Mouse (Mus musculus) urinary bladder, postnatal 14 days (tissue): ENCODE measurements at regions not wholly inside any gene's neighbourhood (a gene's known extent, or its start where the extent isn't known, plus 50 kb on each side); places are given as distances from the start of the nearest gene placed in this dataset.
"Not testable (repeated sequence)": the region's sequence is repeated elsewhere in the genome, so short reads cannot be mapped to it uniquely, and the experiment has no call there.

ENCODE experiments used
- DNase-seq: peaks from one replicate; pipeline ENCODE4 v3.0.0; 2021; ENCODE audit warnings: low spot score

DNA sequence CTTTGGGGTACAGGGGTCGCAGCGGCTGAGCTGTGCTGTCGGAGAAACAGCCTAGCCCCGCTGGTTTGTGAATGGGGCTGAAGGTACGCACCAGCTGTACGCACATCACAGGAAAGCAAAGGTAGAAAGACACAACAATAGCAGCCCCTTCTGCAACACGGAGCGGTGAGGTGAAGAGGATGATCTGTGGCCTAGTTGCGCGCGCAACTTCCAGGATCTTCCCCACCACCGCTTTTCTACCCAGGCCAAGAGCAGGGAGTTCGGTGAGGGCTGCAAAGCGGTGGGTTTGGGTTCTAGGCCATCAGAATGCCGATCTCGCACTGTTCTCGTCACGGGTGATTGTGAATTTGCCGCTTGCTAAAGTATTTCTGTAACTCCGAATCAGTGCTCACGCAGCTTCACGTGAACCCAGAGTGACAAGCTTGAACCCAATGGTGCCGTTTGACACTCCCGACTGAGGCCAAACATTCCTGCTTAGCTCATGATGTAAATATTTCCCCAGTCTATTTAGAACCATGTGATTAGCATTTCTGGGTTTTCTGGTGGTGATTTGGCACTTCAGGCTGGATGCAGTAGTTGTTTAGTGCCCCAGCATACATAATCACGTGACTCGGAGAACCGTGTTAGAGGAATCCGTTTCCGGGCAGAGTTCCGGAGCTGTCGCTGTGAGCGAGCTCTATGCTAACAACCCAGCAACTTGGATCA, 54.7 kb downstream of the Cryaa start:
- no peak for DNase-seq

DNA sequence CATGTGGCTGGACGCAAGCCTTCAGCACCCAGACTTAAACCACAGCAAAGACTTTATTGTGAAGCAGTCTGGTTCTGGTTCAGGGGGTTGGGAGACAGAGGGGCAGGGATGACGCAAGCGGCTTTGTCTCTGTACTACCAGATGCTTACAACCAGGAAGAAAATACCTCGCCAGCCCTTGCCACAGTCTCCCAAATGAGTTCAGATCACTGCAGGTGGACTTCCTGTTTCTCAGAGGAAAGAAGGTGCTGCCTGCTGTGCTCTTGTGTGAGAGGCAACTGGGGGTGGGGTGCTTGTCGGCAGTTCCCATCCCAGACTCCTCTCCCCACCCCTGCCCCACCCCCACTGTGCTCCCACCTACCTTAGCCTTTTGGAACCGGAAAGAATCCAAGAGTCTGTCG, 56.9 kb downstream of the Cryaa start:
- no peak for DNase-seq

DNA sequence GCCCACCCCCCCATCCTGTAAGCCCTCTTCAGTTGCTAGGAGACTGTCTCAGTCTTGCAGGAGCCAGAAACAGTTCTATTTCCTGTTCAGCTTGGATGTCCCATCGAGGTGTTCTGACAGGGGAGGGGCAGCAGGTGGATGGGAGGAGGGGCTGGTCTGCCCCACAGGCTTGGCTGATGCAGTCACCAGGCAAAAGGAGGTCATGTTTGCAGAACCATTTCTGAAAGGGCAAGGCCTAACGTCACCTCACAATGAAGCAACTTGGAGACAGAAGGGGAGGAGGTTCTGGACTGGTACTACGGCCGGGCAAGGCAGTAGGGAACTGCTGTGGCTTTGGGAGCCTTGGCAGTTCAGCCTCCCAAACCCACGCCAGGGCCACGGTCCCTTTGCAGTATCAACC, 59.1 kb downstream of the Cryaa start:
- no peak for DNase-seq

DNA sequence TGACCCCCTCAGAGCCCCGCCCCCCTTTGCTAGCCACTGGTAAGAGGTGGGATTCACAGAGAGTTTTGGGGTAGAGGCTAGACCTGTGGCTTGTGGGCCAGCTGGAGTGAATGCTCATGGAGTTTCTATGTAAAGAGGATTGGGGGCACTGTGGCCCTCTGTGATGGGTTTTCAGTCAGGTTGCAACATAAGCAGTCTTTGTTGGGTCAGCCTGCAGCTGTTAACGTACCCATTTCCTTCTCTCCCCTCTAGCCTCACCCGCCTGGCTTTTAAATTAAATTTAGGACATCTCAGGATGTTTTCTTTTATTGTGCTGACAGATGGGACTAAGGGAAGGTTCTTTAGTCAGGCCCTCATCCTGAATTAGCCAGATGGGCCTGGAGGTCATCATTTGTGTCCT, 60.6 kb downstream of the Cryaa start:
- DNase-seq, result no peak

DNA sequence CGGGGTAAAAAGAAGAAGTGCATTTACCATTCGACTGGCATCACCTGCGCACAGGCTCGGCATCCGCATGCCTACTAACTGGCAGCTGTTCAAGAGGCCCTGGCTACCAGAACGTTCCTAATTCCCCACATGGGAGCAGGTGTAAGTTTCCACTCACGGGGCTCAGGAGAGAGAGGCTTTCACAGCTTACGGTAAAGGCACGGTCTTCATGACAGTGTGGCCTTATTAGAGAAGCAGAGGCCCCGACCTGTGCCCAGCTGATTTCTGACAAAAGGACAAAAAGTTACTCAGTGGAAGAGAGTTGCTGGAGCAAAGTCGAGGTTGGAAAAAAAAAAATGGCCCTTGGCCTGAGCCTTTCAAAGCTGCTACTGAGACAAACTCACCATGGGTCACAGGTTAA, 62.0 kb downstream of the Cryaa start:
- no peak for DNase-seq

DNA sequence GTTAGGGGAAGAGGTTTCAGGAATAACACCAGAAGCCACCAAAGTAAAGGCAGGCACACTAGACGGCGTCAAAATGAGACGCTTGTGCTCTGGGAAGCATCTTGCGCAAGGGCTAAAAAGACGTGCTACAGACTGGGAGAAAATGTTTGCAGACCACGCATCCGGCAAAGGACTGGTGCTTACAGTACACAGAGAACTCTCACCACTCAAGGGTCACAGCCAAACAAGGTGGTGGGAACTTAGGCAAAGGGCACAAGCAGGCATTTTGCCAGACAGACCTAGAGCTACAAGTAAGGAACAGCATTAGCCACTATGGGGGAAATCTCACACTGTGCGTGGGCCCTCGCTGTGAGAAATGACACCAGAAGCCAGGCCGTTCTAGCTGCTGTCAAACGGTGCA, 62.5 kb downstream of the Cryaa start:
- no peak for DNase-seq

DNA sequence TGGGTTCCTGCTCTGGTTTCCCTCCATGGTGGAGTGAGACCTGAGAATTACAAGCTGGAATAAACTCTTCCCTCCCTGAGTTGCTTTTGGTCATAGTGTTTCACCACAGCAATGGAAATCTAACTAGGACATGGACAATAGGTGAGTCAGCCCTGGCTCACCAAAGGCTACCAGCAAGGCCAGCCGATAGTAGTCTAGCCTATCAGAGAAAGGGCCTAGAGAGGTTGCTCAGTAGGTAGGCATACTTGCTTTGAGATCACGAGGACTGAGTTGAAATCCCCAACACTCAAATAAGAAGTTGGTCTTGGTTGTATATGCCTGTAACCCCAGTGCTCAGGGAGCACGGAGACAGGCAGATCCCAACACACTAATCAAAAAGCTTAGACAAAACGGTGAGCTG, 66.0 kb downstream of the Cryaa start:
- DNase-seq, result no peak

DNA sequence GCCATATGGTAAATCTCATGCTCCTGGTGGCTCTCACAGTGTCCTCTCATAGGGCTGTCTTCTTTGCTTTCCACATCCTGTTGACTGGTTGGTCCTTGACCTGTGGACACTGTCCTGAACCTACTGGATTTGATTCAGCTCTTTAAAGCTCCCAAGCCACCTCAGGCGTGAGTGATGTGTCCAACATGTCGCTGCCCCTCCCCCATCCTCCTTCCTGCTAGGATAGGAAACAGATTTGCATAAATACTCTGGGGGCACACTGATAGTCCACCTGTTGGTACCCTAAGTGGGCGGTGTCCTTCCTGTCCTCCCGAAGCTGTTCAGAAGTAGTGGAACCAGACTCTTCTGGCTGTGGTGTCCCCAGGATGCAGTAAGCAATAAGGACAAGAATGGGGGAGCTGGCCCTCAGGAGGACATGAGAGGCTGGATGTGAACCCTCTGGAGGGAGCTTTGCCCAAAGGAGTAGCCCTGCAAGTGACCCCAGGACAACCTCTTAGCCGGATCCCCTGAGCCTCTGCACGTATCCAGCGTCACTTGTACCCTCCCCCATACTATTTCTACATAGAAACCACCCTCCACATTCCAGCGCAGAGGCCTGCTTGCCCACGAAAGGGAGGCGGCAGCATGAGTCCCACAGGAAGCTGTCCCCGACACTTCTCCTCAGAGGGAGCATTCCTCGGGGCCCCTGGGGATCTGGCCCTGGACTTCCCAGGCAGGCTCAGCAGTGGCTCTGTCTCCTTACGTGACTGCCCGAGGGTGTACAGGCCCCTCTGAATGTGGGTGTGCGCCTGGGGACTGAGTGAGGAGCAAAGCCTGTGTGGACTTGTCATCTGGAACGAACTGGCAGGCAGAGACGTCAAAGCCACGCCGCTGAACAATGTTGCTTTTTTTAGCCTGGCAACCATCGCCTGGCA, 68.8 kb downstream of the Cryaa start:
- peak; percentile 80 for DNase-seq

DNA sequence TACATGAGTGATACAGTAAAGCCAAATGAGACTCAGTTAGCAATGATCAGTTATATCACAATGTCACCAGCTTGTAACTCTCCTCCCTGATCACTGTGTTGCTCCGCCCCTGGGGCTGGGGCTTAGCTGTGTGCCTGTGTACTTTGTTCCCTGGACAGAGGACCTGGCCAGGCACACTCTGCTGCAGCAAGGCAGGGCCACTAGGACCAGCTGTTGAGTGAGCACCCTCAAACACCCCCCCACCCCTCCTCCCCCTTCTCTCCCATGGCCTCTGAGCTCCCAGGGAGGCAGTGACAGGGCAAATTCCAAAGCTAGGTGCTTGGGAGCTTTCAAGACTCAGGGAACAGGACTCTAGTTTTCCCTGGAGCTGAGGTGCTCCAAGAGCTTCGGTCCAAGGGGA, 70.0 kb downstream of the Cryaa start:
- peak; percentile 41 for DNase-seq

DNA sequence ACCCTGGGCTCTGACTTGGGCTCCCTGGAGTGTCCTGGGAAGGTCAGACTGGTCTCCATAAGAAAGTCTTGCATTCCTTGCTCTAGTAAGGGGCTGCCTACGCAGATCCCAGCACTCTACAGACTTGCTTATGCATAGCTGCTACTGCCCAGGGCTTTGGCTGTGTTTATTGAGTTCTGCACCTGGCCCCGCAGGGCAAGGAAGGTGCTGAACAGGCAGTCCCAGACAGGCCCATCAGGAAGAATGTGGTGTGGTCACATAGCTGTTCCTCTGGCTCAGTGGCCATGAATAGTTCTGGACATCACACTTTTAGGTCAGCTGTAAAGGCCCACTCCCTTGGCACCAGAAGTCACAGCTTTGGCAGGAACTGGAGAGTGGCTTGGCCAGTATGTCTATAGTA, 70.6 kb downstream of the Cryaa start:
- DNase-seq, result peak; percentile 63

DNA sequence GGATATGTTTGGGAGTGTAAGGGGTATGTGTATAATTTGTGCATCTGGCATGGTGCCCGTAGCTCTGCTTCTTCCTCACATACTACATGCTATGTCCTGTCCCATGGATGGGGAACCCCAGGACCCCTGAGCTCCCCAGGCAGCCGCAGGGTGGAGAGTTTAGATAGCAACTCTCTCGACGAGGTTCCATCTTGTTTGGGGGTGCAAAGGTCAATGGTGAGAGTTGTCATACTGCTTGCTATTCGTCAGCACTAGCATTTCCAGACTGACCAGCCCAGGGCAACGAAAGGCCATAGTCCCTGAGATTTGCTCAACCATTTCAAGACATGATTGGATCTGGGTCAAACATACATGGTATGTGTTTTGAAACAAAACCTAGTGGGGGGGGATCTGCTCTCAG, 71.4 kb downstream of the Cryaa start:
- no peak for DNase-seq

DNA sequence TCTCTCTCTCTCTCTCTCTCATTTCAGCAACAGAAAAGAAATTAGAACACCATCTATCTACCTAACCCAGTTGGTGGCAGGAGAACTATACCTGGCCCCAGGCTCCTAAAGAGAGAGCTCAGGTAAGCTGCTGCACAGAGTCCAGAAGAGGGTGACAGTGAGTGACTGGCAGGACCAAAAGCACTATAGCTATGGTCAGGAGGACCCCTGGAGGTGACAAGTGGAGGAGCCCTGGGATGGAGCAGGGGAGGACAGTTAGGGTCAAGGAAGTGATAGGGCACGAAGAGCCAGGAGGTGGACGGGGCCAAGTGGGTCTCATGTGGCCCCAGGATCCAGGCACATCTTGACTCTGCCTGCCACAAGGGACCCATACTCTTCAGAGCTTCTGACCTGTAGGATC, 73.7 kb downstream of the Cryaa start:
- no peak for DNase-seq

DNA sequence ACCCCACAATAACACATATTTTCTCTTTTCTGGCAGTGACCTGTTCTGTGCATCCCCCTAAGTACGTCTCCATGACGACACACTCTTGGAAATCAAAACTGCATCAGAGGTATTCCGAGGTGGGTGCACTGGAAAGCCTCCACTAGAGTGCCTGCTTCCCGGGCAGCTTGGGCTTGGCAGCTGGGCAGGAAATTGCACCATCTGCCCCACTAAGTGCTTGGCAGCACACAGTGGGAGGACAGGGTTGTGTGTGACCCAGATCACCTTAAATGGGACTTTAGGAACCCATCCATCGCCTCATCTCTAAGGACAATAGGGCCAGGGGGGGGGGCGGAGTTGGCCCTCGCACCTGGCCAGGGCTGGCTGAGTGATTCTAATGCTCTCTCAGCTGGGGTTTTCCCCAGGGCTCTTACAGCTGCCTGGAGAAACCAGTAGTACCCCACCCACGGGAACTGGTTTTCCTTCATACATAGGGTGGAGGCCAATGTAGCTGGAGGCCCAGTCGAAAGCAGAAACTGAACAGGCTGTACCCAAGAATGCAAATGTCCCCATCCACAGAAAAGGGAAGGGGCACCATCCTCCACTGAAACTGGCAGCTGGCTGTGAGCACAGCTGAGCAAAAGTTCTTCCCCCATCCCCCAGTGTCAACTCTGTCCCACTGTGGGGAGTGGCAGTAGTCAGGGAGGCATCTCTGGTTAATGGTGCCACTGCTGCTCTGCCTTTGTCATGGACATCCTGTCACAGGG, 75.7 kb downstream of the Cryaa start:
- DNase-seq, result peak; percentile 59

DNA sequence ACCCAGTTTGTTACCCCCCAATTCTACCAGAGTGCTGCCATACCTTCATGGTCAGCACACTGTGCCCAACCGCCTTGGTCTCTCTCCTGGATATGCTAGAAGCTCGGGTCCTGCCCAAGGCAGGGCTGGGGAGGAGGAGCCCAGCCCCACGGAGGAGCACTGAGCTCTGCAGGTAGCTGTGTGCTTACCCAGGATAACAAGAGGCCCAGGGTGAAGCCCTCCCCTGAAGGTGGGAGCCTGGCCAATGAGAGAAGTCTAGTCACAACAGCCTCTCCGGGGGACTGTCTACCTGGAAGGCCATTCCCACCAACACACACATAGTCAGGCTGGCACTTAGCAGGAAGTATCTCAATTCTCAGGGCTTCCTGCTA, 76.2 kb downstream of the Cryaa start:
- no peak for DNase-seq

DNA sequence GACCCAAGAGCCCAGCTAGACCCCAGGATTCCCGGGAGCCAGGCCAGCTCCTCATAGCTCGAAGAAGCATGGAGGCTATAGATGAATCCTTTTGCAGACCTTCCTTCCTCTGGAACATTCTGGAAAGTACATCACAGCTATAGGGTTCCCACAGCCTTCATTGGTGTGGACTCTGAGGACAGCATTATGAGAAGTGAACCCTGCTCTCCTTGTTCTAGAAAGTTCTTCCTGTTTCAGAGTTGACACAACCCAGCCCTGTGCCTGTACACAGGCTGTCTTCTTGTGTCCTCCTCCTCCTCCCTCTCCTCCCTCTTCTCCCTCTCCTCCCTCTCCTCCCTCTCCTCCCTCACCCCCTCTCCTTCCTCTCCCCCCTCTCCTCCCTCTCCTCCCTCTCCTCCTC, 82.9 kb downstream of the Cryaa start:
- DNase-seq, result no peak

DNA sequence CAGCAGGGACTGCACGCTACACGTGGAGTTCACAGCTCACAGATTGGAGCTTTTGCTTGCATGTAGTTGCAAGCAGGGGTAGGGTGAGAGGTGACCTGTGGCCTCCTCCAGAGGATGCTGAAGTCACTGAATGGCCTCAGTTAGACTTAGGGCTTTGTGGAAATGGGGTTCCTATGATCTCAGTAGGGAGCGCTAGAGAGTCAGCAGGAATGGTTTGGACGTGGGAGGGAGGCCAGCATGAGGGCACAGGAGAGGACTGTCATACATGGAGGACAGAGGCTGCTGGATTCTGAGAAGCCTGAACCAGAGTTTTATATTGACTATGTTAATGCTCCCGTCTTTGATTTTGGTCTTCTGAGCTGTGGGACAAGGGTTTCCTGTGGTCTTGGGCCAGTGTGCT, 85.5 kb downstream of the Cryaa start:
- no peak for DNase-seq

DNA sequence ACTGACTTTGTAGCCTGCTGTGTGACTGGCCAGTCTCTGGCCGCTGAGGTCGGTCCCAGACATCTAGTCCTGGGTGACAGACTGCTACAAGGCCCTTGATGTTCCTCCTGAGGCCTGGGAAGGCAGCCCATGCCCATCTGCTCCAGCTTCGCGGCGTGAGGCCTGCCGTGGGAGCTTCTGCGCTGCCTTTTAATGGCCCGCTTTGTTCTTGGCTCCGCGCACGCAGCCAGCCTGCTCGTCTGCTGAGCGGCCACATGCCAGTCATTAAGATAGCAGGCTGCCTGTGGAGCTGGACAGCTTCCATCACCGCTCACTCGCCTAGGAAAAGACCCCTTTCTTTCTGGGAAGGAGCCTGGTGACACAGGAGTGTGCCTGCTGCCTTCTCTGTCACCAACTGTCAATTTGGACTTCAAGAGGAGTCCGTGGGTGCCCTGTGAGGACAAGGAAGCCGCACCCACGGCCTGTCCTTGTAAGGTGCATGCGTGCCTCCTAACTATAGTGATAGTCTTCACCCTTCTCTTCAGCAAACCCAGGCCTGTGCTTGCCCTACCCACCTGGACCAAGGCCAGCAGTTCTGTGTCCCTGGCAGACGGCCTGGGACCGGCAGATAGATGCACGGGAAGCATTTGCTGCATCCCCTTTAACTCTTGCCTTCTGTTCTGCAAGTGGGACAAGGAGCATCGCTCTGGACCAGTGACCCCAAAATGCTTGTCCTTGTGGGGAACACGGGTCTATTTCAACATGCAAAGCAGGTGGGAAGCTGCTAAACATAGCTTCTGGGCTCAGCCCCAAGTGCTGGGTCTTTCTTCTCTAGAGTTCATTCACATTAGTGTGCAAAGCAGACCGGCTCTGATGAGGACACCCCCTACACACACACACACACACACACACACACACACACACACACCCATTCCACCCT, 88.6 kb downstream of the Sik1 start:
- DNase-seq, result peak; percentile 76

DNA sequence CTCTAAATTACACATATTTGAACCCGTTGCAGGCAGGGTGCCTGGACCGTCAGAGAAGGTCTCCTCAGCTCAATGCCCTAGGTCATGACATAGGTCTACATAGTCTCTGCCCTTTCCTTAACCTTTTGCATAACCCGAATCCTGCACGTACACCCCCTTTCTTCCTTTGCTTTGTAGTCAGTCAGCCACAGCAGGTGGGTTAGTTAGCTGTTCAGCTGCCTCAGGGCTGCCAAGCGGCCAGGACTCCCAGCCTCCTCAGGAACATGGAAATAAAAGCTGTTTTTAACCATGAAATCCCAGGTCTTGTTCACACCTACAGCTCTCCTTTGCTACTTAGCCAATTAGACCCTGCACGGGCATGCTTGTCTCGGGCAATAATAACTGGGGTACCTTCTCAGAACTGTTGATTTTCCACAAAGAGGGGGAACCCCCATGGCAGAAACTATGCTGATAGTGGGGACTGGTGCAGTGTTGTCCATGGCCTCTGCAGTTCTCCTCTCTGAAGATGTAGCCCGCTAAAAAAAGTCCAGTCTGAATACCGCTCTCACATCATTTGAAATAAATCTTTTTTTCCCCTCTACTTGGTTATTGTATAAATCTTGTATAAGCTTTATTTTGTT, 83.3 kb downstream of the Sik1 start:
- no peak for DNase-seq

DNA sequence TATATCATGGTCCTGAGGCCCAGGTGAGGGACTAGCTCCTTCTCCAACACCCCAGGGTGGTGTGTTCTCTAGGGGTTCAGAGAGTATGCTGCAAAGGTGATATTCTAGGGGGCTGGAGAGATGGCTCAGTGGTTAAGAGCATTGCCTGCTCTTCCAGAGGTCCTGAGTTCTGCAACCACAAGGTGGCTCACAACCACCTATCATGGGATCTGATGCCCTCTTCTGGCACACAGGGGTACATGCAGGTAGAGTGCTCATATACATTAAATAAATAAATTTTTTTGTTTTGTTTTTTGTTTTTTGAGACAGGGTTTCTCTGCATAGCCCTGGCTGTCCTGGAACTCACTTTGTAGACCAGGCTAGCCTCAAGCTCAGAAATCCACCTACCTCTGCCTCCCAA, 81.7 kb downstream of the Sik1 start:
- not testable (repeated sequence) for DNase-seq

DNA sequence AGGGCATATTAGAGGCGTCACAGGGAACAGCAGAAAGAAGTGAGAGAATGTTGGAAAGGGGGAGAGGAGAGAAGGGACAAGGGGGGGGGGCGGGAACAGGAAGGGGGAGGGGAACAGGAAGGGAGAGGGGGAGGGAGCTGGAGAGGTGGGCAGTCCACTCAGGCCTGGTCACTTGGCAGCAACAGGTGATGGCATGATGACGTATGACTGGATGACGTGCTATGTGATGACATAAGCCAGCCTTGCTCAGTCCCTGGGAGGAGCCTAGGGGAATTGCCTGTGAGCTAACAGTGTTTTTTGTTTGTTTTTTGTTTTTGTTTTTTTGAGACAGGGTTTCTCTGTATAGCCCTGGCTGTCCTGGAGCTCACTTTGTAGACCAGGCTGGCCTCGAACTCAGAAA, 80.6 kb downstream of the Sik1 start:
- no peak for DNase-seq

DNA sequence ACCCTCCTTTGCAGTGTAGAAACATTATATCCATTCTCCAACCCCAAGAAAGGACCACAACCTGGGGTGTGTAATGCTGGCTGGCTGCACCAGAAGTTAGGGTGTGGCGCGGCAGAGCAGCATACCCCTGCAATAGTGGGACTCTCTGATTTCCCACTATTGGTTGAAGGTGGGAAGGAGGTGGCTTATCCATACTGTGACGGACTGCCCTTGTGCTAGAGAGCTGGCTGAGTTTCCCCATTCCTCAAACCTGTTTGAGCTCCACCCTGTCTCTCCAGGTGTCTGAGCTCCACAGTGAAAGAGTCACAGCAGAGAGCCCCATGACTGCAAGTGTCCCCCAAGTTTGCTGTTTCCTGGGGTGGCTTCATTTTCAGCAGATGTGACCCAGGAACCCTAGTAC, 79.6 kb downstream of the Sik1 start:
- no peak for DNase-seq
